Mouse (Mus musculus) lung, embryonic 15.5 days (tissue): ENCODE measurements around the gene Mill1. TPM values are rescaled to one million over a fixed set of nuclear protein-coding genes. Genes with fewer than 3 reads are reported as not detected.
"Not testable (repeated sequence)": the region's sequence is repeated elsewhere in the genome, so short reads cannot be mapped to it uniquely, and the experiment has no call there.

Source experiments
- ATAC-seq: fragments of 200-750 bp; cut with Nextera tagmentation; 2 replicates; pipeline ENCODE4 v1.8.0; 2017; ENCODE audit warnings: moderate number of reproducible peaks, borderline replicate concordance; ENCODE audit not compliant: low FRiP score, low TSS enrichment; ENCODE audit errors: extremely low read depth
- H3K27ac ChIP-seq: fragments of 300-500 bp; sonication (generic); 2 replicates; pipeline ENCODE4 v1.5.1; 2015; ENCODE audit warnings: moderate library complexity, mild to moderate bottlenecking, inconsistent platforms
- H3K27me3 ChIP-seq: fragments of 300-500 bp; sonication (generic); 2 replicates; pipeline ENCODE4 v1.6.1; 2015; ENCODE audit warnings: inconsistent platforms
- H3K36me3 ChIP-seq: fragments of 300-500 bp; sonication (generic); 2 replicates; pipeline ENCODE4 v1.6.1; 2015; ENCODE audit warnings: inconsistent platforms
- H3K4me1 ChIP-seq: fragments of 300-500 bp; sonication (generic); 2 replicates; pipeline ENCODE4 v1.6.1; 2015; ENCODE audit warnings: inconsistent platforms
- H3K4me2 ChIP-seq: fragments of 300-500 bp; sonication (generic); 2 replicates; pipeline ENCODE4 v1.6.1; 2015; ENCODE audit warnings: inconsistent platforms, mild to moderate bottlenecking, moderate library complexity
- H3K4me3 ChIP-seq: fragments of 300-500 bp; sonication (generic); 2 replicates; pipeline ENCODE4 v1.5.1; 2015; ENCODE audit warnings: mild to moderate bottlenecking, inconsistent platforms
- H3K9ac ChIP-seq: fragments of 300-500 bp; sonication (generic); 2 replicates; pipeline ENCODE4 v1.6.1; 2015; ENCODE audit warnings: inconsistent platforms
- H3K9me3 ChIP-seq: fragments of 300-500 bp; sonication (generic); 2 replicates; pipeline ENCODE4 v1.6.1; 2016; ENCODE audit warnings: inconsistent platforms
- WGBS: fragments of 180-500 bp; shearing (Covaris S2); methylation state at CpG from one replicate; pipeline ENCODE4 v1.1.7; 2015; 5-methylcytosine and 5-hydroxymethylcytosine counted together
- polyA plus RNA-seq: library from polyadenylated mRNA; unstranded; fragments of >200 nt; fragmentation: Nextera tagmentation; extraction: Ambion mirVana; gene quantifications from 2 replicates; pipeline ENCODE4 v1.2.1, GENCODE M21; 2015

The Mill1 gene
- polyA plus RNA-seq = not detected in 2 replicates

DNA sequence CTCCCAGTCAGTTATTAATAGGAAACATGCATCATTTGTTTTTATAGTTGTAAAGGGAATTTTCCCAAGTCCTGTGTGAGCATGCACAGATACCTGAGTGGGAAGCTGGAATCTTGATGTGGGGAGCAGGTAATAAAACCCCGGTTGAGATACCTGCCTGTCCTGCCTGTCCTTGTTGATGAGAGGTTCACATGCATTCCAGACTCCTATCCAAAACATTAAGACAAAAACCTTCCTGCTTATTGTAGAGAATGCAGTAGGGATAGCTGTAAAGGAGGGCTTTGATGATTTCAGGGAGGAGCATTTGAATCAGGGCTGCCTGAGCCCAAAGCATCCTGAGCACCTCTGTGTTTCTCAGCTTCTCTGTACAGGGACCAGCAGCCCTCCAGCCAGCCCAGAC lies at the start of gene Mill1:
TSS of gene Mill1 (plus strand) at position 301 of the 400 bp plus-strand sequence.
- no peaks in the 10 kb centered on the region for H3K4me1 ChIP-seq
- H3K27me3 ChIP-seq = no peaks in the 10 kb centered on the region
- H3K4me2 ChIP-seq = no peak within 1 kb of the TSS
- no peak within 1 kb of the TSS for H3K27ac ChIP-seq
- ATAC-seq = no peak
- WGBS = 62% methylated on average over 1 of the region's 1 CpGs
- no peaks in the 10 kb centered on the region for H3K9me3 ChIP-seq
- H3K9ac ChIP-seq = no peak within 1 kb of the TSS
- no peak within 1 kb of the TSS for H3K4me3 ChIP-seq
- H3K36me3 ChIP-seq = no peaks in the 10 kb centered on the region

DNA sequence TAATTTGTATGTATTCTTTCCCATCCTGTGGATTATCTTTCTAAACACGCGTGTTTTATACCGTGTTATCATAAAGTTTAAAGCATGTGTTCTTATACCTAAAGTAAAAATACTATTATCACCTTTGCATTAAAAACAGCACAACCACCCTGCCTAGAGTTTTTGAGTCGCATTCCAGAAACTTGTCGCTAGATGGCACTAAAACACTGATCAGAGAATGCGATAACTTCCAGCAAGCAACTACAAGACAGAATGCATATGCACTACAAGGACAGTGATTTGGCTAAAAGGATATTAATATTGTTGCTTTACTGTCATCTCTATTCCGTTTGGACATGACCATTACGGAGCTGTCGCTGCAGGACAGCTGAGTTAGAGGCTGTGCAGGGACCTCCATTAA lies 34.2 kb upstream of the Mill1 start:
- 11% methylated on average over 9 of the region's 9 CpGs for WGBS
- H3K4me1 ChIP-seq = no peaks in the 10 kb centered on the region
- no peak overlapping the region for H3K4me3 ChIP-seq
- H3K27me3 ChIP-seq = no peaks in the 10 kb centered on the region
- H3K9ac ChIP-seq = no peak overlapping the region
- H3K27ac ChIP-seq = no peak overlapping the region
- no peak for ATAC-seq
- no peak overlapping the region for H3K4me2 ChIP-seq
- H3K36me3 ChIP-seq = no peaks in the 10 kb centered on the region
- no peaks in the 10 kb centered on the region for H3K9me3 ChIP-seq

DNA sequence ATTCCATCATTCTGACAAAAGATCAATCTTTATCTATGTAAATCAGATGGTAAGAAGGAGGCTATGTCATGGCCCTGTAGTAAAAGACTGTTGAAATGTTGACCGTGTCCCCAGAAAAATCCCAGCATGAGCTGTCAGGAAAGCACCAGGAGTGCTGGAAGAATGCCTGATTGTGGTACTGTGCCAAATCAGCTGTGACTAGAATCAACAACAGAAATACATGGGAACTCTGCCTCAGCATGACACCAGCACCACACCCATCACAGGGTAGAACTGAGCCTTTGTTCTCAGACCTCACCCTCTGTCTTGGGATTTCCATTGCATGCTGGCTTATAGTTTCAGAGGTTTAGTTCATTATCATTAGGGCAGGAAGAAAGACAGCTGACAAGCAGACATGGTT lies 30.4 kb upstream of the Mill1 start:
- WGBS = 42% methylated on average over 1 of the region's 1 CpGs
- no peak for ATAC-seq

DNA sequence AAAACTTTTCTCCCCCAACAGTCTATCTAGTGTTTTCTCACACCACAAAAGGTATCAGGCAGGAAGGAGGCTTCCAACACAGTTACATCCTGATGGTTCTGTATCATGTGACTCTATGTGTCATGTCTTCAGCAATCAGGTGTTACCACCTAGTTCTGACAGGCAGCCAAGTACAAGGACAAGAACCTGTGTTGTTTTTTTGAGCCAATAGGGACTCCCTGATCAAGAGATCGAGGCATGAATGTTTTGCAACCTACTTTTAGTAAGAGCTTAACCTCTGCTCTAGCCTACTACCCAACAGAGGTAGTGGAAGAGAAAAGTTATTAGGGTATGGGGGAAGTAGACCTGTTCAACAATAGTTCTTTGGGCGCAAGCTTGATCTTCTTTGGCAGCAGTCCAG lies 6.6 kb upstream of the Mill1 start:
- no peak for ATAC-seq
- H3K27ac ChIP-seq = no peak overlapping the region
- H3K36me3 ChIP-seq = no peaks in the 10 kb centered on the region
- H3K4me2 ChIP-seq = no peak overlapping the region
- WGBS = 68% methylated on average over 2 of the region's 2 CpGs
- H3K4me3 ChIP-seq = no peak overlapping the region
- H3K27me3 ChIP-seq = no peaks in the 10 kb centered on the region
- H3K9me3 ChIP-seq = no peaks in the 10 kb centered on the region
- no peaks in the 10 kb centered on the region for H3K4me1 ChIP-seq
- no peak overlapping the region for H3K9ac ChIP-seq

More for the DNA sequence above, 30.4 kb upstream of the Mill1 start:
- no peaks in the 10 kb centered on the region for H3K4me1 ChIP-seq
- no peak overlapping the region for H3K4me2 ChIP-seq
- no peaks in the 10 kb centered on the region for H3K27me3 ChIP-seq
- no peaks in the 10 kb centered on the region for H3K36me3 ChIP-seq
- H3K9me3 ChIP-seq = no peaks in the 10 kb centered on the region
- H3K4me3 ChIP-seq = no peak overlapping the region
- no peak overlapping the region for H3K27ac ChIP-seq
- H3K9ac ChIP-seq = no peak overlapping the region

DNA sequence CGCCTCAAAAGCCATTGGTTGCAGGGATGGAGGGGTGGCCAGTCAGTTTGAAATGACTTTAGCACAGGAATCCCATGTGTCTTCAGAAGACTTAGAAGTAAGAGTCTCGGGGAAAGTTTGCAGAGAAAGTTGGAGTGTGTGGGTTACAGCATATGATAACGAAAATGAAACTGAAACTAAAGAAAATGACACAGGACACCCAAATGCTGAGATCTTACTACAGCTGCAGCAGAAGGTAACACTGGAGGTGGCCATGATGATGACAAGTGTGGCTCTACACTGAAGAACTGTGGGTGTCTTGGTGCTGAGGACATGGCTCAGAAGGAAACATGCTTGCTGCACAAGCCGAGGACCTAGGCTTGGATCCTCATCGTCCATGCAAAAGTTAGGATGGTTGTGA lies 3.9 kb upstream of the Mill1 start:
- H3K27ac ChIP-seq = no peak overlapping the region
- H3K27me3 ChIP-seq = no peaks in the 10 kb centered on the region
- 71% methylated on average over 5 of the region's 5 CpGs for WGBS
- H3K4me3 ChIP-seq = no peak overlapping the region
- no peaks in the 10 kb centered on the region for H3K9me3 ChIP-seq
- H3K4me1 ChIP-seq = no peaks in the 10 kb centered on the region
- H3K36me3 ChIP-seq = no peaks in the 10 kb centered on the region
- ATAC-seq = no peak
- no peak overlapping the region for H3K4me2 ChIP-seq
- H3K9ac ChIP-seq = no peak overlapping the region

DNA sequence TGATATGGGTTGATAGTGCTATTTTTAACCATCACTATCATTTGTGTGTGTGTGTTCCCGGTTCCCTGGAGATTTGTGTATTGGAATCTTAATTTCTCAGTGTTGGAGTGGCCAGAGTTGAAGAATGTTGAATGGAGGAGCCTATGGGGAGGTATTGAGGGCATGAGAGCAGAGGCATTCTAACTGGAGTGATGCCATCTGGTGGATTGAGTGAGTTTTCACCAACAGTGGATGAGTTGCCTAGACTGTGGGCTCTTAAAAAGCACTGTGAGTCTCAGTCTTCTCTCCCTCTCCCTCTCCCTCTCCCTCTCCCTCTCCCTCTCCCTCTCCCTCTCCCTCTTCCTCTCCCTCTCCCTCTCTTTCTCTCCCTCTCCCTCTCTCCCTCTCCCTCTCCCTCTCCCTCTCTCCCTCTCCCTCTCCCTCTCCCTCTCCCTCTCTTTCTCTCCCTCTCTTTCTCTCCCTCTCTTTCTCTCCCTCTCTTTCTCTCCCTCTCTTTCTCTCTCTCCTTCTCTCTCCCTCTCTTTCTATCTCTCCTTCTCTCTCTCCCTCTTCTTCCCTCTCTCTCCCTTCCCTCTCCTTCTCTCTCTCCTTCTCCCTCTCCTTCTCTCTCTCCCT lies 1.1 kb upstream of the Mill1 start:
- not testable (repeated sequence) for H3K36me3 ChIP-seq, H3K4me3 ChIP-seq, H3K4me2 ChIP-seq, ATAC-seq, H3K27ac ChIP-seq, H3K9me3 ChIP-seq, H3K4me1 ChIP-seq, H3K27me3 ChIP-seq, H3K9ac ChIP-seq
- WGBS = 42% methylated on average over 1 of the region's 1 CpGs

DNA sequence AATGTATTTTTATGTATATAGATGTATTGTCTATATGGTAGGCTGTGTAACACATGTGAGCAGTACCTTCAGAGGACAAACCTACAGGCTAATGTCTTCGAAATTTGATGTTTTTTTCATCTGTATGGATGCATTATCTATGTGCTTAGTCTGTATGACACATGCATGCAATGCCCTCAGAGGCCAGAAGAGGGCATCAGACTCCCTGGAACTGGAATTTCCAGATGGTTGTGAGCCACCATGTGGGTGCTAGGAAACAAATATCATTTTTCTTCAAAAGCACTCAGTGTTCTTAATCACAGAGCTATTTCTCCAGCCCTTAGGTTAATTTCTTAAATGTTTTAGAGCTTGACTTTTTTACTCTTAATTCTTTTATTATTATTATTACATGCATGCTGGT lies 15.1 kb downstream of the Mill1 start:
- no peak overlapping the region for H3K27ac ChIP-seq
- H3K27me3 ChIP-seq = no peaks in the 10 kb centered on the region
- H3K4me3 ChIP-seq = no peak overlapping the region
- H3K9ac ChIP-seq = no peak overlapping the region
- 25% methylated on average over 1 of the region's 1 CpGs for WGBS
- H3K4me1 ChIP-seq = no peaks in the 10 kb centered on the region
- H3K4me2 ChIP-seq = no peak overlapping the region
- ATAC-seq = no peak
- no peaks in the 10 kb centered on the region for H3K36me3 ChIP-seq
- H3K9me3 ChIP-seq = 0 out of 2 replicates have a peak, but pooled peaks cover 3% of the 10 kb centered on the region

DNA sequence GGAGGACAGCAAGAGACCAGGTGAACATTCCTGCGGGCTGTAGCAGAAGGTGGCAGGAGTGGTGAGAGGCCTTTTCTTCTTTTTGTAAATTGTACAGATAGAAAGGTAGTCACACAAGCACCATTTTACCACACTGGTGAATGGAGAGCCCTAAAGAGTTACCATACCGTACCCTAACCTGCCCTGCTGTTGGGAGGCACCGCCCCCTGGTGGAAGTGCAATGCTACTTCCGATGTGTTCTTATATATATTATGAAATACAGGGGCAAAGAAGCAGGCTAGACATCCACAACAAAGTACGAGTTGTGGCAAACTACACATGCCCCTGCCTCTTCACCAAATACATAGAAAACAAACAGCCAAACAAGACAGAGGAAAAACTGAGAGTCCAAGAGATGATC lies 19.9 kb downstream of the Mill1 start:
- WGBS = 56% methylated on average over 5 of the region's 5 CpGs
- no peaks in the 10 kb centered on the region for H3K9me3 ChIP-seq
- H3K4me2 ChIP-seq = no peak overlapping the region
- H3K4me3 ChIP-seq = no peak overlapping the region
- H3K4me1 ChIP-seq = no peaks in the 10 kb centered on the region
- no peaks in the 10 kb centered on the region for H3K27me3 ChIP-seq
- no peak overlapping the region for H3K9ac ChIP-seq
- no peak for ATAC-seq
- no peak overlapping the region for H3K27ac ChIP-seq
- no peaks in the 10 kb centered on the region for H3K36me3 ChIP-seq

Other genes with a start within 250 kb of the Mill1 start
- not detected in 2 replicates for gene Ceacam13, start 235.5 kb upstream of the Mill1 start, polyA plus RNA-seq
- gene Ceacam12, start 179.4 kb upstream of the Mill1 start, polyA plus RNA-seq = not detected in 2 replicates
- not detected in 2 replicates for gene Igfl3, start 68.9 kb upstream of the Mill1 start, polyA plus RNA-seq
- gene Psg18, start 109.7 kb downstream of the Mill1 start, polyA plus RNA-seq = not detected in 2 replicates
- not detected in 2 replicates for gene Psg28, start 186.7 kb downstream of the Mill1 start, polyA plus RNA-seq
- not detected in 2 replicates for gene Psg26, start 238.8 kb downstream of the Mill1 start, polyA plus RNA-seq